Mouse (Mus musculus): ENCODE measurements around the gene Nthl1.

DNA sequence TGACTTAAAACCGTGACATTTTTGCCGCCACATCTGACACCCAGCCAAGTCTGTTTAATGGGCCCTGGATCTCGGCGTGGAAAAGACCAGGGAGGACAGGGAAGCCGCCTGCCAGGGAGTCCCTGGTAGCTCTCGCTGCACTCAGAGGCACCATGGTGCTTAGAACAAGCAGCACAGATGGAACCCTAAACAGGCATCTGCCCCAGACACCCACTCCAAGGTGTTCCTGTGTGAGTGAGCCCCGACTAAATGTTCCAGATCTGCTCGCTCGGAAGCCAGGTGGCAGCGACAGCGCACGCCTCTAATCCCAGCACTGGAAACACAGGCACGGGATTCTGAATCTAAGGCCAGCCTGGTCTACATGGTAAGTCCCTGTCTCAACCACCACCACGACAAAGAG lies 2.4 kb upstream of the Nthl1 start:
- TF ChIP-seq CTCF (IDR thresholded peaks at IDR 0.05; ENCODE audit: control insufficient read depth, insufficient read depth, low read length) (no peak), POLR2A (IDR thresholded peaks at IDR 0.05; ENCODE audit: borderline replicate concordance, control insufficient read depth, low read depth, low read length) (no peak)
